Mouse (Mus musculus): Measurements from ENCODE around the gene Efemp2.

Gene Efemp2

GRCm38 (mm10) chr19:5503687-5504086, 29.9 kb downstream of the Efemp2 start, which contains the start of gene 1700020D05Rik:
Gene 1700020D05Rik (minus strand): TSS chr19:5503787.
- DNase-seq, result no peak

- DNase-seq, result peak; percentile 99 to 100
These were observed 36.6 kb downstream of the Efemp2 start, which contains the start of gene Snx32 for GRCm38 (mm10) chr19:5510031-5511026. Gene Snx32 (minus strand): TSS chr19:5510538.

- DNase-seq, result no peak
These were observed 37.4 kb downstream of the Efemp2 start for GRCm38 (mm10) chr19:5511074-5511632.

- DNase-seq, result no peak
These were observed 38.6 kb downstream of the Efemp2 start for GRCm38 (mm10) chr19:5512091-5513004.

GRCm38 (mm10) chr19:5513005-5513349, 39.2 kb downstream of the Efemp2 start:
- DNase-seq, result no peak

- DNase-seq, result no peak
These were observed 42.4 kb downstream of the Efemp2 start for GRCm38 (mm10) chr19:5515840-5516777.

- no peak for DNase-seq
These were observed 43.3 kb downstream of the Efemp2 start for GRCm38 (mm10) chr19:5516906-5517505.

- DNase-seq, result no peak
These were observed 45.0 kb downstream of the Efemp2 start for GRCm38 (mm10) chr19:5518721-5519120.

- no peak for DNase-seq
These were observed 51.5 kb downstream of the Efemp2 start for GRCm38 (mm10) chr19:5525204-5525603.

- peak; percentile 97 to 99 for DNase-seq
These were observed 55.8 kb downstream of the Efemp2 start for GRCm38 (mm10) chr19:5529325-5530137.

GRCm38 (mm10) chr19:5530138-5530524, 56.4 kb downstream of the Efemp2 start:
- no peak for DNase-seq
